Mouse (Mus musculus): ENCODE measurements around the gene Ubtf. TPM values are rescaled to one million over a fixed set of nuclear protein-coding genes. Genes with fewer than 3 reads are reported as not detected.

The Ubtf gene
- total RNA-seq, 2 experiments from 2014 or later: 131 to 141 TPM

DNA sequence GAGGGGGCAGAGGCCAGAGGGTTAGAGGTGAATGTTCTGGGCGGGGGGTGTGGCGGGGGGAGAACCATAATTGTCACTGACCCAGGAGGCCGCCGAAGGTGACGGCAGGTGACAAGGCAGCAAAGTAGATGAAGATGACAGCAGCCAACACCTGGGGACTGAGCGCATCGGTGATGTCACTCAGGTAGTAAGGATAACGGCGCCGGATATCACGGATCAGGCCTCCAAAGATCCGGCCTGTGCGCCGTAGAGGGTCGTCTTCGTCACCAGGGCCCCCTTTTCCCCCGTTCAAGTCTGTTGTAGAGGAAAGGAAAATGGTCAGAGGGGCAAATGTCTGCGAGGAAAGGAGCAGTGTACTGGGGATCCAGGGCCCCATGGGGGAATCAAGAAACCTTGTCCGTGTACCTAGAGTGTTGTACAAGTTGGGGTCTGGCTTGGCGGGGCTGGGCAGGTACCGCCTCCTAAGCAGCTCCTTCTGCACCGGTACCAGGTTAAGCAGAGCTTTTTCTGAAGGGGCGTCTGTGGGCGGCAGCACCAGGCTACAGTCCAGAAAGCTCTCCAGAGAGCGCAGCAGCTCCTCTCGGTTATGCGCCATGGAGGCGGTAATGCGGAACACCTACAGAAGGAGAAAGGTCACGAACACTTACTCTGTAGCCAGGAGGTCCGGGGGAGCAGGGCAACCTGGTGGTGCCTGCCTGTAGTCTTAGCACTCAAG lies 37.3 kb upstream of the Ubtf start:
- Histone ChIP-seq H3K4me3 (no peak overlapping the region), H3K27ac (no peak overlapping the region)
- no peak for TF ChIP-seq CTCF (IDR thresholded peaks at IDR 0.05)
- DNase-seq (ENCODE audit: extremely low spot score in 1 of 2, low spot score in 2 of 2): peak; percentile 11 to 28
- intact Hi-C loops (cut with DNase I): no loop called here

GRCm38 (mm10) chr11:102356190-102356589 lies 36.6 kb upstream of the Ubtf start:
- no peak for TF ChIP-seq CTCF (IDR thresholded peaks at IDR 0.05)
- Histone ChIP-seq H3K27ac (no peak overlapping the region), H3K4me3 (no peak overlapping the region)
- no peak for DNase-seq (ENCODE audit: extremely low spot score in 1 of 2, low spot score in 2 of 2)
- intact Hi-C loops (cut with DNase I): no loop called here

DNA sequence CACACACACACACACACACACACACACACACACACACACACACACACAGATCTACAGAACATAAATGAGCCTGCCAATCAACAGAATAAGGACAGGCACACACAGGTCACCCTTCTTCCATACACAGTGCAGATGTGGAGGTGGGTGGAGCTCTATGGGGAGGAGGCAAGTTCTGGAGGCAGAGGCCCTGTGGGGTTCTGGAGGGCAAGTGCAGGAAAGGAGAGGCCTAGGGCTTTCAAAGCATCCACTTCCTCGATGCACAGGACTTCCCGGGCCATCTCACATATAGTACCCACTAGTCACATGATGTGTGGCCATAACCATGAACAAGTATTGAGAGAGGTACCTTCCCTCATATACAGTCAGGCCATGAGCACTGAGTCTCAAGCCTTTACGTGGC lies 36.0 kb upstream of the Ubtf start:
- intact Hi-C loops (cut with DNase I): no loop called here
- DNase-seq (ENCODE audit: extremely low spot score in 1 of 2, low spot score in 2 of 2): no peak
- Histone ChIP-seq H3K4me3 (no peak overlapping the region), H3K27ac (no peak overlapping the region)
- TF ChIP-seq CTCF (IDR thresholded peaks at IDR 0.05): no peak

DNA sequence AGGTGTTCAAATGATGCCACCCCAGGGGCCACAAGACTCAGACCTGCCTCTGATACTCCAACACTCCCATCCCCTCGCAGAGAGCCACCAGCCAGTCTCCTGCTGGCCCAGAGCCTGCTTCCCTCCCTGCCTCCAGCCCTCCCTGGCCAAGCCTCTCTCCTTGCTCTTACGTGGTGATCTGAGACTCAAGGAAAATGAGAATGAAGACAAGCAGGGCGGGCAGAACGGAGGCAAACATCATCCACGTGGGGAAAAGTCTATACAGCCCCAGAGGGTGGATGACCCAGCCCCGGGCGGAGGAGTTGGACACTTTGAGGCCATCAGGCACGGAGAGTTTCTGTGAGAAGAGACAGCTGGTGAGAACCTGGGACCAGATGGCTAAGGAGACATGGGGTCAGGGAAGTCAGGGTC lies 33.5 kb upstream of the Ubtf start:
- intact Hi-C loops (cut with DNase I): no loop called here
- TF ChIP-seq CTCF (IDR thresholded peaks at IDR 0.05): no peak
- Histone ChIP-seq H3K27ac (no peak overlapping the region), H3K4me3 (no peak overlapping the region)
- DNase-seq (ENCODE audit: extremely low spot score in 1 of 2, low spot score in 2 of 2): no peak

- H3K27ac ChIP-seq: no peak overlapping the region
- intact Hi-C loops (cut with DNase I): no loop called here
- no peak for DNase-seq (ENCODE audit: extremely low spot score in 1 of 2, low spot score in 2 of 2)
- no peak for TF ChIP-seq CTCF (IDR thresholded peaks at IDR 0.05)
- H3K4me3 ChIP-seq: no peak overlapping the region
Observed at GRCm38 (mm10) chr11:102352378-102352777, 32.8 kb upstream of the Ubtf start.

- Histone ChIP-seq H3K4me3 (no peak overlapping the region), H3K27ac (no peak overlapping the region)
- no peak for DNase-seq (ENCODE audit: extremely low spot score in 1 of 2, low spot score in 2 of 2)
- intact Hi-C loops (cut with DNase I): no loop called here
- TF ChIP-seq CTCF (IDR thresholded peaks at IDR 0.05): no peak
Observed at GRCm38 (mm10) chr11:102350981-102351523, 31.5 kb upstream of the Ubtf start.

DNA sequence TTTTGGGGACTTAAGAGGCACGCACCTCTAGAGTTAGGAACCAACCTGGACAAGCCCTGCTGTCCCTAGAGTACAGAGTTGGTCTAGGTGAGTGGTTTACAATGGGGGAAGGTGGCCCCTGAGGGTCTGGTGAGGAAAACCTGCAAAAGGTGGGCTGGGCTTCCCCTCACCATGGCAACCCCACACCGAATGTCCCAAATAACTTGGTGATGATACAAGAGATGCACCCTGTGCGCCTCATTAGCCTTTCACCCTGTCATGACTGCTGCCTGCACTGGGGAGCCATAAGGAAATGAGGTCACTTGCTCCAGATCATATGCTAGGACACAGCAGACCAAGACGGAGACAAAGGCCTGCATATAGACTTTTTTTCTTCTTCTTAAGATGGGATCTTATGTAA lies 30.9 kb upstream of the Ubtf start:
- intact Hi-C loops (cut with DNase I): no loop called here
- no peak overlapping the region for H3K27ac ChIP-seq
- no peak overlapping the region for H3K4me3 ChIP-seq
- no peak for DNase-seq (ENCODE audit: extremely low spot score in 1 of 2, low spot score in 2 of 2)
- TF ChIP-seq CTCF (IDR thresholded peaks at IDR 0.05): no peak

- no peak for DNase-seq (ENCODE audit: extremely low spot score in 1 of 2, low spot score in 2 of 2)
- intact Hi-C loops (cut with DNase I): no loop called here
- H3K4me3 ChIP-seq: no peak overlapping the region
- H3K27ac ChIP-seq: no peak overlapping the region
- no peak for TF ChIP-seq CTCF (IDR thresholded peaks at IDR 0.05)
Observed at GRCm38 (mm10) chr11:102349189-102349954, 29.8 kb upstream of the Ubtf start.

GRCm38 (mm10) chr11:102348771-102349170 lies 29.2 kb upstream of the Ubtf start:
- intact Hi-C loops (cut with DNase I): no loop called here
- no peak for DNase-seq (ENCODE audit: extremely low spot score in 1 of 2, low spot score in 2 of 2)
- no peak for TF ChIP-seq CTCF (IDR thresholded peaks at IDR 0.05)
- H3K27ac ChIP-seq: no peak overlapping the region
- H3K4me3 ChIP-seq: no peak overlapping the region

GRCm38 (mm10) chr11:102348101-102348585 lies 28.6 kb upstream of the Ubtf start:
- TF ChIP-seq CTCF (IDR thresholded peaks at IDR 0.05): no peak
- H3K27ac ChIP-seq: no peak overlapping the region
- intact Hi-C loops (cut with DNase I): no loop called here
- no peak for DNase-seq (ENCODE audit: extremely low spot score in 1 of 2, low spot score in 2 of 2)
- no peak overlapping the region for H3K4me3 ChIP-seq

DNA sequence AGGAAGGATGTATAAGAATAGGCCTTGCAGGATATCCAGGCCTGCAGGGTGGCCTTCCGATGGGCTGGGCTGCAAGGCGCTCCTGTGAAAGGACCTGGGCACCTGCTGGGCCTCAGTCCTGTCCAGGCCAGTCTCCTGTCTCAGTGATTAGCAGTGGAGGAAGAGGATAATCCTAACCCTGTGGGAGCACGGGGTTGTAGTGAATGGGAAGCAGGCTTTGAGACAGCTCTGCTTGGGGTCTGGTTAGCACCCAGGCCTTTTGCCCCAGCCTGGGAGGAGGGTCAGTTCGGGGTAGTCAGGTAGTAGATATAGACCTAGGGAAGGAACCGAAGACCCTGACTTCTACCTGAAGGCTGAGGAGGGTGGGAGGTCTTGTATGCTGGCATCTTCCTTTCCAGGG lies 28.1 kb upstream of the Ubtf start:
- DNase-seq (ENCODE audit: extremely low spot score in 1 of 2, low spot score in 2 of 2): no peak
- no peak overlapping the region for H3K27ac ChIP-seq
- H3K4me3 ChIP-seq: no peak overlapping the region
- intact Hi-C loops (cut with DNase I): no loop called here
- no peak for TF ChIP-seq CTCF (IDR thresholded peaks at IDR 0.05)

DNA sequence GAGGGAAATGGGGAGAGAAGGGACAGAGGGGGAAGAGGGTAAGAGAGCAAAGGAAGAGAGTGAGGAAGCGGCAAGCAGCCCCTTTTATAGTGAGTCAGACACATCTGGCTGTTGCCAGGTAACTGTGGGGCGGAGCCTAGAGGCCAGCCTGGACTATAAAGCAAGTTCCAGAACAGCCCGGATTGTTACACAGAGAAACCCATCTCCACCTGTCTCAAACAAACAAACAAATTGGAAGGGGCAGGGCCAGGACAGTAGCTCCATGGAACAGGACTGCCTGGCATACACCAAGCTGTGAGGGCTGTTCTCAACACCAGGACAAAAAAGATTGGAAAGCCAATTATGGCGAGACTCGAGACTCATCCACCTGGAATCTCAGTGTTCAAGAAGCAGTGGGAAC lies 27.4 kb upstream of the Ubtf start:
- intact Hi-C loops (cut with DNase I): no loop called here
- no peak for DNase-seq (ENCODE audit: extremely low spot score in 1 of 2, low spot score in 2 of 2)
- Histone ChIP-seq H3K27ac (no peak overlapping the region), H3K4me3 (no peak overlapping the region)
- no peak for TF ChIP-seq CTCF (IDR thresholded peaks at IDR 0.05)
